Mouse (Mus musculus) testis, adult 2 months (tissue): Measurements from ENCODE around the gene Rasgrp3.
"Not testable (repeated sequence)": the region's sequence is repeated elsewhere in the genome, so short reads cannot be mapped to it uniquely, and the experiment has no call there.

Experiments
- CTCF ChIP-seq: fragments of 200-500 bp; IDR thresholded peaks from 2 replicates; pipeline ENCODE4 v1.5.1; 2012; ENCODE audit warnings: low read depth, mild to moderate bottlenecking, inconsistent platforms, low read length, moderate library complexity; ENCODE audit not compliant: control insufficient read depth, insufficient read depth, insufficient replicate concordance
- POLR2A ChIP-seq: fragments of 200-500 bp; IDR thresholded peaks from 2 replicates; pipeline ENCODE4 v1.6.1; 2012; ENCODE audit warnings: low read depth, mild to moderate bottlenecking, inconsistent platforms, low read length, moderate library complexity; ENCODE audit not compliant: control insufficient read depth

GRCm38 (mm10) chr17:75463223-75463622 lies 27.5 kb downstream of the Rasgrp3 start:
- not testable (repeated sequence) for TF ChIP-seq POLR2A, CTCF
